Mouse (Mus musculus) forebrain, embryonic 11.5 days (tissue): ENCODE results near the gene Scrn3. TPM values are rescaled to one million over a fixed set of nuclear protein-coding genes. Genes with fewer than 3 reads are reported as not detected.

Experiments used
- ATAC-seq: fragments of 200-750 bp; cut with Nextera tagmentation; replicated peaks from 2 replicates; pipeline ENCODE4 v1.8.0; 2017; ENCODE audit warnings: moderate TSS enrichment; ENCODE audit not compliant: low FRiP score
- DNase-seq: peaks from one replicate; pipeline ENCODE4 v3.0.0-alpha.2; 2017; ENCODE audit warnings: low spot score
- H3K27ac ChIP-seq: fragments of 300-500 bp; sonication (generic); 2 replicates; pipeline ENCODE4 v1.5.1; 2014; ENCODE audit warnings: low read depth, low read length
- H3K27me3 ChIP-seq: fragments of 300-500 bp; sonication (generic); 2 replicates; pipeline ENCODE4 v1.6.1; 2014; ENCODE audit warnings: mild to moderate bottlenecking, low read length, mixed read lengths; ENCODE audit not compliant: control insufficient read depth, insufficient read depth
- H3K36me3 ChIP-seq: fragments of 300-500 bp; sonication (generic); 2 replicates; pipeline ENCODE4 v1.6.1; 2014; ENCODE audit warnings: mild to moderate bottlenecking, low read length, moderate library complexity, mixed read lengths; ENCODE audit not compliant: control insufficient read depth, insufficient read depth
- H3K4me1 ChIP-seq: fragments of 300-500 bp; sonication (generic); replicated peaks from 2 replicates; pipeline ENCODE4 v1.6.1; 2014; ENCODE audit warnings: low read length, mixed read lengths; ENCODE audit not compliant: control insufficient read depth, insufficient read depth
- H3K4me2 ChIP-seq: fragments of 300-500 bp; sonication (generic); 2 replicates; pipeline ENCODE4 v1.6.1; 2014; ENCODE audit warnings: low read depth, mild to moderate bottlenecking, low read length, moderate library complexity, mixed read lengths; ENCODE audit not compliant: severe bottlenecking
- H3K4me3 ChIP-seq: fragments of 300-500 bp; sonication (generic); 2 replicates; pipeline ENCODE4 v1.5.1; 2014; ENCODE audit warnings: low read depth, low read length
- H3K9ac ChIP-seq: fragments of 300-500 bp; sonication (generic); 2 replicates; pipeline ENCODE4 v1.6.1; 2014; ENCODE audit warnings: low read length
- H3K9me3 ChIP-seq: fragments of 300-500 bp; sonication (generic); 2 replicates; pipeline ENCODE4 v1.6.1; 2016; ENCODE audit warnings: low read length, mixed read lengths; ENCODE audit not compliant: control insufficient read depth
- WGBS: fragments of 180-500 bp; shearing (Covaris S2); extraction: QIAGEN DNeasy Blood & Tissue Kit; methylation state at CpG from one replicate; pipeline ENCODE4 v1.1.7; 2014; 5-methylcytosine and 5-hydroxymethylcytosine counted together
- polyA plus RNA-seq: library from polyadenylated mRNA; unstranded; fragments of >200 nt; fragmentation: Nextera tagmentation; extraction: Ambion mirVana; gene quantifications from 2 replicates; pipeline ENCODE4 v1.2.1, GENCODE M21; 2014

Gene Scrn3
- polyA plus RNA-seq, 1 experiment from 2014 or later: 14.0 TPM

DNA sequence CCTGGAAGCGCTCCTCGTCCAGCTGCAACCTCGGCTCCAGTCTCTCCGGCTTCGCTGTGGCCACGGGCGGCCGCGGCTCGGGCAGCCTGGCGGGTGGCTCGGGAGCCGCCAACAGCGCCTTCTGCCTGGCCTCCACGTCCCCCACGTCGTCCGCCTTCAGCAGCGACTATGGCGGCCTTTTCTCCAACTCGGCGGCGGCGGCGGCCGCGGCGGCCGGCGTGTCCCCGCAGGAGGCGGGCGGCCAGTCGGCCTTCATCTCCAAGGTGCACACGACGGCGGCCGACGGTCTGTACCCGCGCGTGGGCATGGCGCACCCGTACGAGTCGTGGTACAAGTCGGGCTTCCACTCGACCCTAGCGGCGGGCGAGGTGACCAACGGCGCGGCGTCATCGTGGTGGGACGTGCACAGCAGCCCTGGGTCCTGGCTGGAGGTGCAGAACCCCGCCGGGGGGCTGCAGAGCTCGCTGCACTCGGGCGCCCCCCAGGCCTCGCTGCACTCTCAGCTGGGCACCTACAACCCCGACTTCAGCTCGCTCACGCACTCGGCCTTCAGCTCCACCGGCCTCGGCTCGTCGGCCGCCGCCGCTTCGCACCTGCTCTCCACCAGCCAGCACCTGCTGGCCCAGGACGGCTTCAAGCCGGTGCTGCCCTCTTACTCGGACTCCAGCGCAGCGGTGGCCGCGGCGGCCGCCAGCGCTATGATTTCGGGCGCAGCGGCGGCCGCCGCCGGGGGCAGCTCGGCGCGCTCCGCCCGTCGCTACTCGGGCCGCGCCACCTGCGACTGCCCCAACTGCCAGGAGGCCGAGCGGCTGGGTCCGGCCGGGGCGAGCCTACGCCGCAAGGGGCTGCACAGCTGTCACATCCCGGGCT lies 38.9 kb upstream of the Scrn3 start:
- H3K27me3 ChIP-seq: peaks cover 76% of the 10 kb centered on the region
- H3K36me3 ChIP-seq: no peaks in the 10 kb centered on the region
- peak overlapping the region; percentile 46; the same call in 1 of the 2 replicates for H3K27ac ChIP-seq
- H3K4me1 ChIP-seq: peaks cover 37% of the 10 kb centered on the region
- H3K4me2 ChIP-seq: peak overlapping the region; percentile 53
- DNase-seq: peak; percentile 75
- H3K4me3 ChIP-seq: peak overlapping the region; percentile 40
- H3K9me3 ChIP-seq: no peaks in the 10 kb centered on the region
- ATAC-seq: no peak
- under 1% methylated on average over 109 of the region's 110 CpGs for WGBS
- peak overlapping the region; percentile 48 for H3K9ac ChIP-seq

DNA sequence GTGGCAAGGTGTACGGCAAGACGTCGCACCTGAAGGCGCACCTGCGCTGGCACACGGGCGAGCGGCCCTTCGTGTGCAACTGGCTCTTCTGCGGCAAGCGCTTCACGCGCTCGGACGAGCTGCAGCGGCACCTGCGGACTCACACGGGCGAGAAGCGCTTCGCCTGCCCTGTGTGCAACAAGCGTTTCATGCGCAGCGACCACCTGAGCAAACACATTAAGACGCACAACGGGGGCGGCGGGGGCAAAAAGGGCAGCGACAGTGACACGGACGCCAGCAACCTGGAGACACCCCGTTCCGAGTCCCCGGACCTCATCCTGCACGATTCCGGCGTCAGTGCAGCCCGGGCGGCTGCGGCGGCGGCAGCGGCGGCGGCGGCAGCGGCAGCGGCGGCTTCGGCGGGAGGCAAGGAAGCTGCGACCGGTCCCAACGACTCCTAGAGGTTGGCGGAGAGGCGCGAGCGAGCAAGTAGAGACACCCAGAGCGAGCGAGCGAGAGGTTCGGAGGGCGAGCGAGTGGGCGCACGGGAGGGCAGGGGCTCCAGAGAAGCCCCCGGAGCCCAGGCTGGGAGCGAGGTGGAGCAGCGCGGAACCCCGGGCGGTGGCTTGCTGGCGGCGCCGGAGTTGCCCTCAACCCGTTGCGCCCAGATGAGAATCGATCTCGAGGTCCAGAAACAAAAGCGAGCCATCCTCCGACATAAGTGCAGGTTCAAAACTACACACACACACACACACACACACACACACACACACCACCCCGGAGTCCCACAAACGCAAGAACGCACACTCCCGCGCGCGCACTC lies 38.1 kb upstream of the Scrn3 start:
- H3K9me3 ChIP-seq: no peaks in the 10 kb centered on the region
- 0 out of 2 replicates have a peak overlapping the region, but pooled peaks have one; percentile 7 for H3K27ac ChIP-seq
- ATAC-seq (no peak), DNase-seq (peak; percentile 80)
- peak overlapping the region; percentile 43 for H3K9ac ChIP-seq
- no peaks in the 10 kb centered on the region for H3K36me3 ChIP-seq
- peaks cover 44% of the 10 kb centered on the region for H3K4me1 ChIP-seq
- WGBS: under 1% methylated on average over 88 of the region's 88 CpGs
- H3K4me3 ChIP-seq: peak overlapping the region; percentile 40
- H3K4me2 ChIP-seq: peak overlapping the region; percentile 53
- H3K27me3 ChIP-seq: peaks cover 78% of the 10 kb centered on the region

DNA sequence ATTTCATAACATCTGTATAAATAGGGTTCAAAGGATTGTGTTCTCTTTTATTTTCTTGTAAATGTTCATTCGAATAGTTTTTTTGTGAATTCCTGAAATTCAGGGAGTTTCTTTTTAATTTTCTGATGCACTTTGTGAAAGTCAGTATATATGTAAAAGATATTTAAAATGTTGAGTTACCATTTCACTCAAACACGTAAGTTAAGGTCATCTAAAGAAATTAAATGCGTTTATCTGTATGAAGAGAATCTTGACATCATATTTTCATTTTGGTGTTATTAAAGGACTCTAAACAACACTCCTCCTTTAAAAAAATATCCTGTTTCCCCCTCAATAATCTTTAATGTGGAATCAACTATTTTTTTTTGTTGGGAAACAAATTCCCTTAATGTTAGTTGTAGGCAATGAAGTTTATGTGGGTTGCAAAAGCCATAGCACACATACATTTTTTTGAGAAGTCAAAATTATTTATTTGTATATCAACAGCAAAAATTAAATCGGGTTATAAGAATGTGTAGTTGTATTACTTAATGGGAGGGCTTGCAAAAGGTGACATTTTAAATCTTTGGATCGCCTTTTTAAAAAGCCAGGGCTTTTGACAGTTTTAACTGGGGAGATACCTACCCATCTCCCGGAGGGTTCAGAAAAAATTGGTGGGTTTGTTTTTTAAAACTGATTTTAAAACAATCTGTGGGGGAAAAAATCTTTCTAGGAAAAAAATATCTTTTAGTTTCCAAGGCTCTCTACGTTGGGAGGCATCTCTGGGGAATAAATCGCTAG lies 37.0 kb upstream of the Scrn3 start:
- WGBS: 9% methylated on average over 8 of the region's 8 CpGs
- H3K9ac ChIP-seq: no peak overlapping the region
- no peak overlapping the region for H3K4me2 ChIP-seq
- H3K36me3 ChIP-seq: no peaks in the 10 kb centered on the region
- ATAC-seq (no peak), DNase-seq (no peak)
- H3K27me3 ChIP-seq: peaks cover 73% of the 10 kb centered on the region
- peaks cover 47% of the 10 kb centered on the region for H3K4me1 ChIP-seq
- H3K9me3 ChIP-seq: no peaks in the 10 kb centered on the region
- no peak overlapping the region for H3K27ac ChIP-seq
- peak overlapping the region; percentile 5; the same call in 1 of the 2 replicates for H3K4me3 ChIP-seq

DNA sequence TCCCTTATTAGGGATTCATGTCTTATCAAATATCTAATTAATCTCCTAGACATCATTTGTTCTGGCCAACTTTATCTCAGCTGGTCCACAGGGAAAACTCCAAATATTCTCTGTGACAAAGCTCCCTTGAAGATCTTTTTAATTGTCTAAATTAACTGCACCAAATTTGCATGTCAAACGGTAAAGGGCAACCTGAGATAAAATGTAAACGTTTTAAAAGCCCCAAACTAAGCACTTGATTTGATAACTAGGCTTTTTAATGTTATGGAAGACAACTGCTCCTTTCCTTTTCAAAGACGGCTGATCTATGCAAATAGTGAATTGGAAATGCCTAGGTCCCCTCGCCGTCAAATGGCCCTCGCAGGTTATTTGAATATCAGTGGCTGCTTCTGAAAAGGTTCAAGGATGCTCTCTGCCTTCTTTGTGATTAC lies 36.2 kb upstream of the Scrn3 start:
- no peaks in the 10 kb centered on the region for H3K36me3 ChIP-seq
- peak; percentile 63 for DNase-seq
- peaks cover 42% of the 10 kb centered on the region for H3K4me1 ChIP-seq
- ATAC-seq: no peak
- under 1% methylated on average over 6 of the region's 6 CpGs for WGBS
- H3K9ac ChIP-seq: no peak overlapping the region
- no peak overlapping the region for H3K27ac ChIP-seq
- H3K27me3 ChIP-seq: peaks cover 73% of the 10 kb centered on the region
- H3K9me3 ChIP-seq: no peaks in the 10 kb centered on the region
- peak overlapping the region; percentile 11; the same call in 1 of the 2 replicates for H3K4me2 ChIP-seq
- H3K4me3 ChIP-seq: peak overlapping the region; percentile 10; the same call in 1 of the 2 replicates

DNA sequence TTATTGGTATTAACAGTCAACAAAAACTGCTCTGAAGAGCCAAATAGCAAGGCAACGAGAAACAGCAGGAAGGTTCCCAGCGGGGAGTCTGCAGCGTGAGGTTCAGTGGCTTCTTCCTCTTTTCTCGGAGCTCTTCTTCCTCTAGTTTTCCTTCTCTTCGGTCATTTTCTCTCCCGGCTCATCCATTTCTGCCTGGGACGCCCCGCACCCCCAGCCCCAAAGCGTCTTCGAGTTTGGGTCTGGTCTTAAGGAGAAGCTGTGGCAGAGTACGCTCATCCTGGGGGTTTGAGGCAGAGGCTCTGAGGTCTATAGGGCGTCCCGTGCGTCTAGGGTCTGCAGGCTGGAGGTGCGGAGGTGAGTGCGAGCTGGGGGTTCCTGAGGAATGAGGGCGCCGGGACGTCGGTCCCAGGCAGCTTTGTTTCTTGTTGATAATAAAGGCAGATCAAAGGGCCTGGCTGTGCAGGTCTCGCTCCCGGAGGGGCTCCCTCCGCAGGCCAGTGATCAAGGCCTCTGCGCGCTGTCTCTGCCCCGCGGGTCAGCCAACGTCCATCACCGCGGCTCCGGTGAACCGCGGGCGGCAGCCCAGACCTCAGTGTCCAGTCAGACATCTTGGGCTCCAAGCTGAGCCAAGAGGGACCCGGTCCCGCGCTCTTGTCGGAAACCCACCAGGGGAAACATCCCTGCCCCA lies 35.2 kb upstream of the Scrn3 start:
- Histone ChIP-seq H3K27ac (peak overlapping the region; percentile 43), H3K9me3 (no peaks in the 10 kb centered on the region), H3K4me1 (peaks cover 35% of the 10 kb centered on the region), H3K4me3 (peak overlapping the region; percentile 22), H3K4me2 (peak overlapping the region; percentile 46), H3K36me3 (no peaks in the 10 kb centered on the region), H3K27me3 (peaks cover 70% of the 10 kb centered on the region), H3K9ac (peak overlapping the region; percentile 3; the same call in 1 of the 2 replicates)
- under 1% methylated on average over 38 of the region's 38 CpGs for WGBS
- DNase-seq (peak; percentile 71), ATAC-seq (no peak; the same call in 1 of the 2 replicates)

DNA sequence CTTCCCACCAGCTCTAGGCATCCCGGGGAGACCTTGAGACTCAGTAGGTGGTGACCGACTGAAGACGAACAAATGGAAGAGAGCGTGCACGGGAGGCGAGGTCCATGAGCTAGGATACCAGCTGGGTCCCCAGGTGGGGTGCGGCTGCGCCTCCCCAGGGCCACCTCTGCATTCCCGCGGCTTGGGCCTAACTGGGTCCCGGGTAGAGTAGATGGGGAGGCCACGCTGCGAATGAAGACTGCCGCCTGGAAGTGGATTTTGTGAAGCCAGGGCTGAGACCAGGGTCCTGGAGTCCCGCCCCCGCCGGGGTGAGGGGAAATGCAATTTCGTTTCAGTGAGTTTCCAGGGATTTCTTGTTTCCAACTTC lies 34.7 kb upstream of the Scrn3 start:
- no peaks in the 10 kb centered on the region for H3K36me3 ChIP-seq
- peaks cover 33% of the 10 kb centered on the region for H3K4me1 ChIP-seq
- H3K9ac ChIP-seq: no peak overlapping the region; the same call in 1 of the 2 replicates
- no peaks in the 10 kb centered on the region for H3K9me3 ChIP-seq
- peaks cover 65% of the 10 kb centered on the region for H3K27me3 ChIP-seq
- H3K4me2 ChIP-seq: peak overlapping the region; percentile 46
- ATAC-seq: no peak
- no peak for DNase-seq
- peak overlapping the region; percentile 22 for H3K4me3 ChIP-seq
- H3K27ac ChIP-seq: peak overlapping the region; percentile 43
- WGBS: under 1% methylated on average over 18 of the region's 18 CpGs

DNA sequence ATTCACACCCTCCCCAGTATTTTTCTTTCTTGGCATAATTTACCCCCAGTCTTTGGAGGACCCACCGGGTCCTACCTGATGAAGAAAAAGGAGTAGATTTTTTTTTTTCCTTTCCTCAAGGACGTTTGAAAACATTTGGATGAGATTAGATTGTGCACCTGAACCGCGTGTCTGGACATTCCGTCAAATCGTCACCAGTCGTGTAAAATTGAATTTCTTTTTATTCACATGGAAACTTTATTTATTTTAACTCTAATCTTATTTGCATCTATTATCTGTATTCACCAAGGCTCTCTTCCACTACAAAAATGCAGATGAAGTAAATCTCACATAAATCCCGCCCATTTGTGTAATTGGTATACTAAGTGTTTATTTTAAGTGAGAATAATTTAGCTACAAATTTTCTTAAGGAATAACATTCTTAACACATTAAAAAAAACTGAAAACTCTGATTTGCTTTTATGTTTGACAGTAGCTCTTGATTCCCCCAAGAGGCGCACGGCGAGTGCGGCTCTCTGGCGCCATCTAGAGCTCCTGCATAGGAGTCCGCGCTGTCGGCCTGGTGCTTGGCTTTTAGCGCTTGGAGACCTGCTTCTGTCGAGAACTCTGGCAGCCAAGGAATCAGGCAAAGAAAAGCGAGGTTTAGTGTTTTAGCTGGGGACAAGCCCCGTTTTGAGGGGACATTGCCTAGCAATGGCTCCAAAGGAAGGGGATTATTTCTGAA lies 34.1 kb upstream of the Scrn3 start:
- peaks cover 59% of the 10 kb centered on the region for H3K27me3 ChIP-seq
- no peak overlapping the region for H3K9ac ChIP-seq
- no peaks in the 10 kb centered on the region for H3K36me3 ChIP-seq
- H3K27ac ChIP-seq: 0 out of 2 replicates have a peak overlapping the region, but pooled peaks have one; percentile 46
- ATAC-seq (no peak; the same call in 1 of the 2 replicates), DNase-seq (peak; percentile 95)
- 2% methylated on average over 20 of the region's 20 CpGs for WGBS
- peak overlapping the region; percentile 46; the same call in 1 of the 2 replicates for H3K4me2 ChIP-seq
- peaks cover 27% of the 10 kb centered on the region for H3K4me1 ChIP-seq
- H3K4me3 ChIP-seq: peak overlapping the region; percentile 22
- no peaks in the 10 kb centered on the region for H3K9me3 ChIP-seq
